Mouse (Mus musculus): ENCODE results near the gene Inhbc.
A peak's percentile ranks its signal among the peaks of the same experiment; 100 is the strongest.

Inhbc gene

DNA sequence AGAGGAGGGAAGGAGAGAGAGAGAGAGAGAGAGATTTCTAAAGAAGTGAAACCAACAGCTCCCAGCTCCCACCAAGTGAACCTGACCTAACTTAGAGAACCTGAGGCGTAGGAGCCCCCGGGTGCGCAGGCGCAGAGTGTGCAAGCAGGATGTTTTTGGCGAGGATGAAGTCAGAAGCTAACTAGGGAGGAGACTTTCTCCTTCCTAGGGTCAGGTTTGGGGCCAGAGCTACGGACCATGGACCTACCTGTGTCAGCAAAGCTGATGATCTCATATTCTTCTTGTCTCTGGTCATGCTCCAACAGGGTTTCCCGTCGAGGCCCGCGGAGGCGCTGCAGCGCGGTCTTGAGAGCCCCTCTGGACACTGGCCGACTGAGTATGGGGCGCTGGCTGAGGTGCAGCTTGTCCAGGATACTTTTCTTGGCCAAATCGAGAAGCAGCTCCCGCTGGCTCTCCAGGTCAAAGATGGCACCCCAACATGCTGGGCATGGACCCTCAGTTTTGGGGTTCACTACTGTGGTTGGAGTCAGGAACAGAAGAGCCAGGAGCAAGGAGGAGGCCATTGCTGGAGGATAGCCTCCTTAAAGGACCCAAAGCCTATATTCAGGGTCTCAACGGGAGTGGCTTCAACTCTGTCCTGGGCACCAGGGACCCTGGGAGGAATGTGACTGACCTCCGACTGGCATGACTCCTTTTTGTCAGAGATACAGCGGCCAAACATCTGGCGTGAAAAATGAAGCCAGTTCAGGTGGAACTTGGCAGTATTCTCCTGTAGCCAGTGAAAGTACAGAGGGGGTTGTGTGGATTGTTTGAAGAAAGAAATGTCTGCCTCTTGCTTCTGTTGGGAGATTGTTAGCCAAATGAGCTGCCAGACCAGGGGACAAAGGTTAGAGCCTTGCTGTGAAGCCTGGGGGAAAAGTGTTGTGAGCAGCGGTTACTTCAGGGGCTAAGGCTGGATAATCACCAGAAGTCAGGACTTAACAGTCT is at the start of gene Inhbc:
Inhbc (minus strand) TSS at position 598 of the 987 bp plus-strand sequence.
- DNase-seq (ENCODE audit: low spot score) = no peak

DNA sequence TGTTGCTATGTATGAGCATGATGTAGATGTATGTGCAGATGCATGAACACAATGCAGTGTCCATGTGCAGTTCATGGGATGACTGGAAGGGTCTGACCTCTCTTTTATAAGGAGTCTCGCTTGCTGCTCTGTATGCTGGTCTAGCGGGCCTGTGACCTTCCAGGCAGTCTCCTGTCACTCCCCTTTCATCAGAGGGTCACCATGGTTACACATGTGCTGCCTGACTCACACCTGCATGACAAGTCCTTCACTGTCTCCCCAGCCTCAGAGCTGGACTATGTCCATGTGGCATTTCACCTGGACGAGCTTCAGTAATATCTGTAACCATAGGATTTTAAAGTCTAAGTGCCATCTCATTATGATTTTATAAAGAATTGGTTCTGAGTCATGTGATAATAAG is 43.9 kb upstream of the Inhbc start:
- DNase-seq (ENCODE audit: low spot score) = no peak

DNA sequence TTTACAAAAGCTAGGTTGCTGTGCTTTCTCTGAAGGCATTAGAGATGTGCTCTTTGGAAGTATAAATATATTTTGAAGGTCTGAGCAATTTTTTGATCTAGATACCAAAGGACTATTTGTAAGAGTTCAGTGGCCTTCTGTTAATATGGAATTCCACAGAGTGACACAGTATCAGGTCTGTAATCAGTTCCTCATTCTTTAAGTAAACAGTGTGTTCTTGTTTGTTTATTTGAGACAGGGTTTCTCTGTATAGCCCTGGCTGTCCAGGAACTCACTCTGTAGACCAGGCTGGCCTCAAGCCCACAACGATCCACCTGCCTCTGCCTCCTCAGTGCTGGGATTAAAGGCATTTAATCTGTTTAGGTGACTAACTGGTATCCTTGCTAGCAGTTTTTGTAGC is 43.4 kb upstream of the Inhbc start:
- DNase-seq (ENCODE audit: low spot score) = no peak

DNA sequence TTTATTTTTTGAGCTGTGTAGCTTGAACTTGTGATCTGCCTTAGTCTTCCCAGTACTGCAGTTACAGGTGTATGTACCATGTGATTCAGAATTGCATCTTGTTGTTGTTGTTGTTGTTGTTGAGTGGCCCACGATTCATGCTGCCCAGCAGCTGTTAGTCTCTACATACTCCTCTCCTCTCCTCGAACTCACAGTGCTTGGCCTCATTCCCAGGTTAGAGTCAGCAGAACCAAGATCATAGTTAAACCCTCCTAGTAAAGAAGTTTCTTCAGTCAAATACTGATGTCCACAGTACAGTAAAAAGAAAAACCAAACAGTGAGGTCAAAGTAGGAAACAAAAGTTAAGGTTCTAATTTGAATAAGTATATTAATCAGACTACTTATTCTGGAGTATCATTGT is 42.5 kb upstream of the Inhbc start:
- DNase-seq (ENCODE audit: low spot score) = no peak

DNA sequence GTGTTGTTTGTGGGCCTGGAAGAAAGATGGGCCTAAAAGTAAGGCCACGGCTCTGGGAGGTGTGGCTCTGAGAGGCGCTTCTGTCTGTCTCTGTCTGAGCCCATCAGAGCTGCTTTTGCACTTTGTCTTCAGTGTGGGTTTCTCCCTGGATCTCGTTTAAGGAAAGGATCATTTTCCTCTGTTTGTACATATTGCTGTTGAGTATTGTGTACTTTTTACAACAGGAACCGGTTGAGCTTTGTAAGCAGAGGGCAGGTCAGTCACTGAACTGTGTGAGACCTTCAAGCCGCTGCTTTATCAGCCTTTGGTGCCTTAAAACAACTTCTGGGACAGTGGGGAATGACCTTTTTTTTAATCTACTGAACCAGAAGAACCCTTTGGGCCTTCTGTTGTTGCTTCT is 41.9 kb upstream of the Inhbc start:
- DNase-seq (ENCODE audit: low spot score) = no peak

DNA sequence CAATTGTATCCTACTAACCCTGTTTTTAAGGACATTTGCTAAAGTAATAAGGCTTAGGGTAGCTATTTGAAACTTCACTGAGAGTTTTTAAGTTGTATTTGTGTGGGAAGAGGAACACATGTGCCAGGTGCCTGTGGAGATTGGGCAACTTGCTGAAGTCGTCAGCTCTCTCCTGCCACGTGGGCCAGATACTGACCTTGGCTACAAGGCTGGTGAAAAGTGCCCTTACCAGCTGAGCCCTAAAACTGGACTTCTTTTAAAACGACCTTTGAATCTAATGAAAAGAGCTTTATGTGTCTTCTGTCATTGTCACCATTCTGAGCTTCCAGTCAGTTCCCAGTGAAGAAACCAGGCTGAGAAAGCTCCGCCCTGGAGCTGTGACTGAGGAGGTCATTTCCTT is 37.2 kb upstream of the Inhbc start:
- DNase-seq (ENCODE audit: low spot score) = no peak

DNA sequence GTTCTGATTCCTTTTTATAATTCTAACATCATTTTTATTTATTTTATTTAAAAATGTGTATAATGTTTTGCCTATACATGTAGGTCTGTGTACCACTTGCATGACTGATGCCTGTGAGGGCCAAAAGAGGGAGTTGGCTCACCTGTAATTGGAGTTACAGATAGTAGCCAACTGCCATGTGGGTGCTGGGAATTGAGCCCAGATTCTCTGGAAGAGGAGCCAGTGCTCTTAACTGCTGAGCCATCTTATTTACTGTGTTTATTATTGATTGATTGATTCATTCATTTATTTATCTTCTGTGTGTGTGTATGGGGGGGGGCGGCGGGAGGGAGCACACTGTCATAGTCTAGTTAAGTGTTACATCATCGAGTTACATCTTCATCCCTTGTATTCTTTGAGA is 34.5 kb upstream of the Inhbc start:
- no peak for DNase-seq (ENCODE audit: low spot score)

DNA sequence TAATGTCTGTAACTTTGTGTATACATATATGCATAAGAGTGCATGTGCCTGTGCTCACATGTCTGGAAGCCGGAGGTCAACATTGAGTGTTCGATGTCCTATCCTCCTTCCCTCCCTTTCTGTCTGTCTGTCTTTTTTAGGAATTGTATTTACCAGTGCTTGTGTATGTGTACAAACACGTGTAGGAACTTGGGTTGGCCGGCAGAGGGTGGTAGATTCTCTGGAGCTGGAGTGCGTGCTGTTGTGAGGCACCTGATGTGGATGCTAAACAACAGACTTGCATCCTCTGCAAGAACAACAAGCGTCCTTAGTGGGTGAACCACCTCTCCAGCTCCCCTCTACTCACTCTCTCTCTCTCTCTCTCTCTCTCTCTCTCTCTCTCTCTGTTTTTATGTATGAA is 21.5 kb upstream of the Inhbc start:
- DNase-seq (ENCODE audit: low spot score) = no peak

DNA sequence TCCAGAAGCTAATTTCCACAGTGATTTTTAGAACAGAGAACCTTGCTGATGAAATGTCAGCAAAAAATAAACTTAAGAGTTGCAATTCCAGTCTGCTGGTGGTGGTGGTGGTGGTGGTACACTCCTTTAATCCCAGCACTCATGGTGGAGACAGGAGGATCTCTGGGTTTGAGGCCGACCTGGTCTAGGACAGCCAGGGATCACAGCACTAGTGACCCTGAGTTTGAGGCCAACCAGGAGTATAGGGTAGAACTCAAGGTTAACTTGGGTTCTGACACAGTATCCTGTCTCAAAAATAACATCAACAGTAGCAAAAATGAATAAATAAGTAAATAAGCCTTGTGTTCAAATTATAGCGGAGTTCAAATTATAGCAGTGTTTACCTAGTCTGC is 11.5 kb upstream of the Inhbc start:
- no peak for DNase-seq (ENCODE audit: low spot score)

DNA sequence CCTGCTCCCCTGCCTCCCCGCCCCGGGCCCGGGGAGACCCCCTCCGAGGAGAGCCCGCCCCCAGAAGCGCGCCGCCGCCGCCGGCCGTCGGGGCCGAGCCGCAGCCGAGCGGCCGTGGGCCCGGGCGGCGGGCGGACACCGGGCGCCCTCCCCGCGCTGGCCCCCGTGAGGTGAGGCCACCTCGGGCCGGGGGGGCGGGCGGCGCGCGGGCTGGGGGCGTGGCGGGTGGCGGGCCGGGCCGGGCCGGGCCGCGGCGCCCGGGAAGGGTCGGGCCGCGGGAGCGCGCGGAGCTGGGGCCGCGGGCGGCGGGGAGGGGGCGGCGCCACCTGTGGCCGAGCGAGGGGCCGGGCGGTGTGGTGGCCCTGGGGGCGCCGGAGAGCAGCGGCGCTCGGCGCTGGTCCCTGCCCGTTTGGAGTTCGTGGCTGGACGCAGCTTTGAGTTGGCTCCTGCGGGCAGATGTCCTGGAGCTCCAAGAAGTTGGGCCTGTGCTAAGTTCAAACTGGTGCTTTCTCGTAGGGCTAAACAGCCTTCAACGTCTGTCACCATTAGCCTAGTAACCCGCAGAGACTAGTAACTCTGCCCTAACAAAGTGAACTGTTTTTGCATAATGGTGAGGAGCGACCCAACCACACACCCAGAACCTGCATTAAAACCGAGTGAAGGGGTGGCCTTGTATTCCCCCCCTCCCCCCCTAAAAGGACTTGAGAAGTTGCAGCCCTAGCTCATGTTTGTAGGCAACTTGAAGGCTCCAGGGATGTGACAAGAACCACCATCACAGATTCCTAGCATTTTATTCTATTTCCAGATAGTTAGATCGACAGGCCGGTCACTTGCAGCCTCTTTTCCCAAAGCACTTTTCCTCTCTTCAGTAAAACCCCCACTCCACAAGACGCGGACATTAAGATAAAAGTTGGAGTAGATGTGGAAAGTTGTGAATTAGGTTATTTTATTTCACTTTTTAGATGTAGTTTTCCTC is 10.8 kb upstream of the Inhbc start:
- peak; percentile 31 for DNase-seq (ENCODE audit: low spot score)

DNA sequence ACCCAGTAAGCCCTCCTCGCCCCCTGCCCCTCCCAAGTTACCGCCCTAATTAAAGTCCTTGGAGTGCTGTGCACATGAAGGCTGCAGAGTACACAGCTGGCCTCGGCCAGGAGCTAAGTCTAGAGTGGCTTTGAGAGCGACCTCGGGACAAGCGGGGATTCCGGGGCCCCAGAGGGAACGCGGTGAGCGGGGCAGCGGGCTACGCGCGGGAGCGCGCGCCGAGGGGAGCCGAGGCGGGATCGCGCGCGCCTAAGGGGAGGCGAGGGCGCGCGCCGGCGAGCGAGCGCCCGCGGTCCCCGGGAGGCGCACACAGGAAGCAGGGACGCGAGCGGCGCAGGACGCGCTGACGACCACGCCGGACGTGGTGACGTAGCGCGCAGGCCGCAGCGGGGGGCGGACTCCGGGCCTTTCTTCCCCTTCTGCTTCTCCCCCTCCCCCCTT is 10.0 kb upstream of the Inhbc start, which contains the start of gene R3hdm2:
R3hdm2 (plus strand) TSS at position 77 of the 441 bp plus-strand sequence.
- peak; percentile 93 for DNase-seq (ENCODE audit: low spot score)

DNA sequence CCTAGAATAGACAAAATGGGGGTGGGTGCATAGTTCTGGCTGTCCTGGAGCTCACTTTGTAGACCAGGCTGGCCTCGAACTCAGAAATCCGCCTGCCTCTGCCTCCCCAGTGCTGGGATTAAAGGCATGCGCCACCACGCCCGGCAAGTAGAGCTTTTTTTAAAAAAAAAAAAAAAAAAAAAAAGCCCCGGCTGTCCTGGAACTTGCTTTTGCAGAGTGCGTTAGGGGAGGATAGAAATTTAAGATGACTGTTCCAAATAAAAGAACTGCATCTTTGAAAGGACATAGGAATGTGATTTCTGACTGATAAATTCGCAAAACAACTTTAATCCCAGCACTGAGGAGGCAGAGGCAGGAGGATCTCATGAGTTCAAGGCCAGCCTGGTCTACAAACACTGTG is 9.4 kb upstream of the Inhbc start:
- DNase-seq (ENCODE audit: low spot score) = no peak

DNA sequence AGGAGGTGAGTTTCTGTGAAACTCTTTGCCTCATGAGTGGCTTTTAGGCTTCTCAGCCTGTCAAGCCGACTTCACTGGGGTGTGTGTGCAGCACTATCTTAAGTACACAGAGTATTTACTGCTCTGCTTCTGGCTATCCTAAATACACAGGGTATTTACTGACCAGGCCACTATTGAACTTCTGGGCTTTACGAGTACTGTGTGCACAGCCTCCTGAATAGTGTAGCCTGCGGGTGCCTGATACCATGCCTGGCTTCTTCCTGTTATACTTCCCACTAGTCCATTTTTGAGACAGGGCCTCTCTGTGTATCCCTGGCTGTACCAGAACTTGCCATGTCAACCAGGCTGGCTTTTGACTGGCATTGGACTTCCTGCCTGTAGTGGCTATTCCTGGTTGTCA is 7.5 kb upstream of the Inhbc start:
- DNase-seq (ENCODE audit: low spot score) = no peak

DNA sequence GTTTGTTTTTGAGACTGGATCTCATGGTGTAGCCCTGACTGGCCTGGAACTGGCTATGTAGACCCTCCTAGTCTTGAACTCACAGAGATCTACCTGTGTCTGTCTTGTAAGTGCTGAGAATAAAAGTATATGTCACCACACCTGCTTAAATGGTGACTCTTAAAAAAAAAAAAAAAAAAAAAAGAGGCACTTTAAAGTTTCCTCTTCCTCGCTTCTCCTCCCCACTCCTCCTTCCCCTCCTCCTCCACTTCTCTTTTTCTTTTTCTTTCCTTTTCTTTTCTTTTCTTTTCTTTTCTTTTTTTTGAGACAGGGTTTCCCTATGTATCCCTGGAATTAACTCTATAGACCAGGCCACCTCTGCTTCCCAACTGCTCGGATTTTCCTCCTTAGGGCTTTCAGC is 792 bp upstream of the Inhbc start:
- no peak for DNase-seq (ENCODE audit: low spot score)

DNA sequence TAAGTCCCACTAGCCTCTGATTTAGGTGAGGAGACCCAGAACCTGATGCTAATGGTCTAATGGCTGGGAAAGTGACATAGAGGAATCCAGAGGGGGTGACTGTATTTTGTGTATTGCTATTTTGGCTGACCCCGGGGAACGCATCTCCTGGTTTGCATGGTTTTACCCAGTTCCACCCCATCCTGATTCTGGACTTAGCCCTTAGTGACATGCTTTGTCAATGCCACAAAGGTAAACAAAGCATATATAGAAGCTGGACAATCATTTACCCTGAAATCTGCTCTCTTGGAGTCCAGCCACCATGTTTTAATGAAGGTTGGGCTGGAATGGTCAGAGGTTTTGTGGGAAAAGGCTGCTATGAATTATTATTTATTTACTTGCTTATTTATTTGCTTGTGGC is 2.0 kb downstream of the Inhbc start:
- no peak for DNase-seq (ENCODE audit: low spot score)

DNA sequence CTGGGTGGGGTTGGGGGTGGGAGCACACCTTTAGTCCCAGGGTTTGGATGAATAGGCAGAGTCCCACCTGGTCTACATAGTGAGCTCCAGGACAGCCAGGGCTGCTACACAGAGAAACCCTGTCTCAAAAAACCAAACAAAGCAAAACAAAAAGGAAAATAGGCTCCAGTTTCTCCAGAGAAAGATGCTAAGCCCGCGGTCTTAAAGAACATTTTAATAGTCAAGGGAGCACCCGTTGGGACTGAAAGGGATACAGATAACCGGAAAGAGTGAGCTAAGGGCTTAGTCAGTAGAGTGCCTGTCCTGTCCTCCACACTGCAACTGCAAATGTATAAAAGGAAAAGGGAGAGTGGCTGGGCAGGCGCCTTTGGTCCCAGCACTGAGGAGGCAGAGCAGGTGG is 3.1 kb downstream of the Inhbc start:
- DNase-seq (ENCODE audit: low spot score) = no peak

DNA sequence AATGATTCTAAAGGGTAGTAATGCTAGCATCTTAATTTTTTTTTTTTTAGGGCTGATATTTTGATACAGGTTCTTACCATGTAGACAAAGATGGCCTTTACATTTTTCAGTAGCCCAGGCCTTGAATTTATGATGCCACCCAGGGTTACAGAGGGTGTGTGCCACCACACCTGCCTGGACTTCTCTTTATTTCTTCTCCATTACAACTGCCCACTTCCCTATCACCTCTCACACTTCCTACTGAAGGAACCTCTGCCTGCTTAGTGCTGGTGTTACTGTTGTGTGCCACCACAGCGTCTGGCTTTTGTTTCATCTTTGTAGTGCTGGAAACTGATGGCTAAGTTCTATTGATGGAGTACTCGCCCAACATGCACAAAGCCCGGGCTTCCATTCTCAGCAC is 9.5 kb downstream of the Inhbc start:
- DNase-seq (ENCODE audit: low spot score) = no peak

DNA sequence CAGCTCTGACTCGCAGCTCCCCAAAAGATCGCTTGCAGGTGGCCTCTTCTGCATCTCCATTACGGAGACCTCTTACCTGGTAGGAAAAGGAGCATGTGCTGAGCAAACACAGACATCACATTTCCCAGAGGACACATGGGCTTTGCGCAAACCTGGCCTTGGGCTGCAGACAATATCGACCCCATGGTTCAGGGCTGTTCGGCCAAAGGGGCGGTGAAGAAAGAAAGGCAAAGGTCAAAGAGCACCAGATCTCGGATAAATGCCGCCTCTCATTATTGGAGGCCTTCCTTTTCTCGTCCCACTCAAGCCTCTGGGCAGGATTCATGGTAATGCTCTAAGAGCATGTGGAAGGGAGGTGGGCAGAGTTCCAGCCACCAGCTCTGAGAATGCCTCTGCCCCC is 14.9 kb downstream of the Inhbc start:
- DNase-seq (ENCODE audit: low spot score) = no peak

DNA sequence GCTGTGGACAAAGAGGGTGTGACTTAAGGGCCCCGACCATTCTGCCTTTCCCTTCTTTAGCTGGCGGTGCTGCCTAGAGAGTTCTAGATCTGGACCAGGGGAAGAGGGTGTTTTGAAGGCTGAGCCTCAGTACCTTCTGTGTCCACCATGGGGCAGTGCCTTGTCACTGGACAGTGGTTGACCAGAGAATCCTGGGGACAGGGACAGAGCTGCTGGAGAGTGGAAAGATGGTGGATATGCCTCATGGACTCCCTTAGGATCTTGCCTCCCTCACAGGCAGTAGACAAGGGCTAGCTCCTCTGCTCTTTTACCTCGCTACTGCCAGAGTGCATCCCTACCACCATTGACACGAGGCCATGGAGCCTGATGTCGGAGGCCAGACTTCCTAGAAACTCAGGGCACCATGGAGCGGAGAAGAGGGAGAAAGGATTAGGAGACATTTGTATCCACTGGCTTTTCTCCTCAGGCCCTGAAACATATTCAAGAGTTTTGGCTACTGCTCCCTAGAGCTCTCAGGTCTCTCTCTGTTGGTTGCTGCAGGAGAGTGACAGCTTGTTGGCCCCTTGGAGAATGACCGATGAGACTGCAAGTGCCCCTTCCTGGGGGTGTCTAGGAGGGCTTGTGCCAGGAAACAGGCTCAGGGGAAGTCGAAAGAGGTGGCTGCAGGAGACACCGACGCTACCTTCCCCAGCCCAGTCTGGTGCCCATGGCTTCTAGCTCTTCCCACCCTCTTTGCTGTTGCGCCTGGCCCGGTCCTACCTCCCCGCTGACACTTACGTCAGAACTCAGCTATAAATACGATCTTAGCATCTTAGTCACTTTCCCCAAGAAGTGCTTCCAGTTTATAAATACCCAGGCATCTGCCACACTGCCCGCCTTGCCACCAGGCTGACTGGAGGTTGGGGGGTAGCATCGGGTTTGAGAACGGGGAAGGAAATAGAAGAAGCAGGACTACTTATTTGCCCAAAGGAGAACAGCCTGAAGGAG is 16.0 kb downstream of the Inhbc start, which contains the start of gene Inhbe:
Inhbe (minus strand) TSS at position 503 of the 987 bp plus-strand sequence.
- no peak for DNase-seq (ENCODE audit: low spot score)

DNA sequence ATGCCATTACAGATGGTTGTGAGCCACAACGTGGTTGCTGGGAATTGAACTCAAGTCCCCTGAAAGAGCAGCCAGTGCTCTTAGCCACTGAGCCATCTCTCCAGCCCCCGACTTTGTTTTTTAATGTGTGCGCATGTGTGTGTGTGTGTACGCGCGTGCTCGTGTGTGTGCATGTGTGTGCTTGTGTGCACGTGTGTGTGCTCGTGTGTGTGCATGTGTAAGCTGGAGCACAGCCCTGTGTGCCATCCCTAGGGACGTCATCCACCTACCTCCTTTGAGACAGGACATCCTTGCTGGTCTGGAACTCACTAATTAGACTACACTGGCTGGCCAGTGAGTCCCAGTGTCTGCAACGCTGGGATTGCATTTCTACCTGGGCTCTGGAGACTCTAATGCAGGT is 17.5 kb downstream of the Inhbc start:
- DNase-seq (ENCODE audit: low spot score) = no peak

DNA sequence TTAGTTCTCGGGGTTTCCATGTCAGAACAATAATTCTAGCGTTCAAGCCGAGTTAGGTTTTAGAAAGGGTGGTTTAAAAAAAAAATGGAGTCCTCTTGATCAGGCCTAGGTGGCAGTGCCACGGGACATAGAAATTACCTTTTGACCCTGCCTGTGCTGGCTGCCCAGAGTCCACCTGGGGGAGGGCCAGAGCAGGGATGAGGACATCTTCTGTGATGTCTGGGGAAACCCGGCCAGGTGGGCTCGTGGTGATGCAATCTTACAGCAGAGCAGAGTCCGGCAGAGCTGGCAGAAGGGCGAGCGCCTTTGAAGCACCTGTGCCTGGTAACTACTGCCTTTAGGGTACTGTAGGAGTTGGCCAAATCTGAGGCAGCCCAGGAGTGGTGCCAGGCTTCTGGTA is 18.0 kb downstream of the Inhbc start:
- DNase-seq (ENCODE audit: low spot score) = no peak
